Mouse (Mus musculus) forebrain, embryonic 15.5 days (tissue): ENCODE results near the gene Pld3. TPM values are rescaled to one million over a fixed set of nuclear protein-coding genes. Genes with fewer than 3 reads are reported as not detected.

ENCODE experiments used
- ATAC-seq: fragments of 200-750 bp; cut with Nextera tagmentation; replicated peaks from 2 replicates; pipeline ENCODE4 v1.8.0; 2017; ENCODE audit warnings: mild to moderate bottlenecking, moderate TSS enrichment, moderate library complexity
- H3K27ac ChIP-seq: fragments of 300-500 bp; sonication (generic); replicated peaks from 2 replicates; pipeline ENCODE4 v1.5.1; 2015; ENCODE audit warnings: mild to moderate bottlenecking, inconsistent platforms
- H3K27me3 ChIP-seq: fragments of 300-500 bp; sonication (generic); 2 replicates; pipeline ENCODE4 v1.6.1; 2015; ENCODE audit warnings: inconsistent platforms
- H3K36me3 ChIP-seq: fragments of 300-500 bp; sonication (generic); 2 replicates; pipeline ENCODE4 v1.6.1; 2015; ENCODE audit warnings: mild to moderate bottlenecking, inconsistent platforms
- H3K4me1 ChIP-seq: fragments of 300-500 bp; sonication (generic); 2 replicates; pipeline ENCODE4 v1.6.1; 2015; ENCODE audit warnings: inconsistent platforms
- H3K4me2 ChIP-seq: fragments of 300-500 bp; sonication (generic); replicated peaks from 2 replicates; pipeline ENCODE4 v1.6.1; 2015; ENCODE audit warnings: mild to moderate bottlenecking, inconsistent platforms
- H3K4me3 ChIP-seq: fragments of 300-500 bp; sonication (generic); 2 replicates; pipeline ENCODE4 v1.5.1; 2015; ENCODE audit warnings: mild to moderate bottlenecking, inconsistent platforms
- H3K9ac ChIP-seq: fragments of 300-500 bp; sonication (generic); replicated peaks from 2 replicates; pipeline ENCODE4 v1.6.1; 2015; ENCODE audit warnings: mild to moderate bottlenecking, inconsistent platforms
- H3K9me3 ChIP-seq: fragments of 300-500 bp; sonication (generic); 2 replicates; pipeline ENCODE4 v1.6.1; 2016; ENCODE audit warnings: inconsistent platforms
- WGBS: fragments of 180-500 bp; shearing (Covaris S2); methylation state at CpG from one replicate; pipeline ENCODE4 v1.1.7; 2015; ENCODE audit warnings: mixed read lengths; 5-methylcytosine and 5-hydroxymethylcytosine counted together
- polyA plus RNA-seq: library from polyadenylated mRNA; unstranded; fragments of >200 nt; fragmentation: Nextera tagmentation; extraction: Ambion mirVana; gene quantifications from 2 replicates; pipeline ENCODE4 v1.2.1, GENCODE M21; 2015

Gene Pld3
- polyA plus RNA-seq, 1 experiment from 2014 or later = 106 TPM

DNA sequence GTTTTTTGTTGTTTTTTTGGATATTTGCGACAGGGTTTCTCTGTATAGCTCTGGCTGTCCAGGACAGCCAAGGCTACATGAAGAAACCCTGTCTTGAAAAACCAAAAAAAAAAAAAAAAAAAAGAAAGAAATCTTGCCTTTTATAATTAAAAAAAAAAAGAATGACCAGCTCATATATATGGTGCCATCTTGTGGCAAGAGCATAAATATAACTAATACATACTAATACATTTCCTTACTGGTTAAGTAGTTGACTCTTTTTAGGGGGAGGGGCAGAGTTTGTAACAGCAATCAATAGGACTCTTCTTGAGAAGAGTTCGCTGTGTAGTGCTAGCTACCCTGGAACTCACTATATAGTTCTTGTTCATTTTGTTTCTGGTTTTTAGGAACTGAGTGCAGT is 34.7 kb upstream of the Pld3 start:
- ATAC-seq = no peak
- Histone ChIP-seq H3K4me2 (no peak overlapping the region), H3K27me3 (no peaks in the 10 kb centered on the region), H3K9me3 (no peaks in the 10 kb centered on the region), H3K27ac (no peak overlapping the region), H3K9ac (no peak overlapping the region), H3K4me3 (no peak overlapping the region), H3K4me1 (peaks cover 4% of the 10 kb centered on the region), H3K36me3 (peaks cover 15% of the 10 kb centered on the region)
- 90% methylated on average over 2 of the region's 2 CpGs for WGBS

DNA sequence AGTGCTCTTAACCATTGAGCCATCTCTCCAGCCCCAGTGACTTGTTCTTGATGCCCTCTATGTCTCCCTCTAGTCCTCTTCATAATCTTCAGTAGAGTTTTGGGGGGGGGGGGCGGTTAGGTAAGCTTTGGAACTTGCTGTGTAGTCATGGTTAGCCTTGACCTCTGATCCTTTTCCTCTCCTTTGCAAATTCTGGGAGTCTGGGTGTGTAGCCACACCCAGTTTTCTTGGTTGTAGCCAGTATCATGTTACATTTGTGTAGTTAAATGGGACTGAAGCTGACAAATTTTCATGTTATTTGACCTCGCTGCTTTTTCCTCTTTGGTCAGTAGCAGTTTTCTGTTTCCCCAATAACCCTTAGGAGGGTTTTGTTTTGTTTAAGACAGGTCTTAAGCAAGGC is 33.8 kb upstream of the Pld3 start:
- no peaks in the 10 kb centered on the region for H3K4me1 ChIP-seq
- no peaks in the 10 kb centered on the region for H3K9me3 ChIP-seq
- peaks cover 24% of the 10 kb centered on the region for H3K36me3 ChIP-seq
- H3K27me3 ChIP-seq = no peaks in the 10 kb centered on the region
- WGBS = 68% methylated on average over 2 of the region's 2 CpGs
- no peak for ATAC-seq
- no peak overlapping the region for H3K4me2 ChIP-seq
- H3K27ac ChIP-seq = no peak overlapping the region
- no peak overlapping the region for H3K9ac ChIP-seq
- H3K4me3 ChIP-seq = no peak overlapping the region

DNA sequence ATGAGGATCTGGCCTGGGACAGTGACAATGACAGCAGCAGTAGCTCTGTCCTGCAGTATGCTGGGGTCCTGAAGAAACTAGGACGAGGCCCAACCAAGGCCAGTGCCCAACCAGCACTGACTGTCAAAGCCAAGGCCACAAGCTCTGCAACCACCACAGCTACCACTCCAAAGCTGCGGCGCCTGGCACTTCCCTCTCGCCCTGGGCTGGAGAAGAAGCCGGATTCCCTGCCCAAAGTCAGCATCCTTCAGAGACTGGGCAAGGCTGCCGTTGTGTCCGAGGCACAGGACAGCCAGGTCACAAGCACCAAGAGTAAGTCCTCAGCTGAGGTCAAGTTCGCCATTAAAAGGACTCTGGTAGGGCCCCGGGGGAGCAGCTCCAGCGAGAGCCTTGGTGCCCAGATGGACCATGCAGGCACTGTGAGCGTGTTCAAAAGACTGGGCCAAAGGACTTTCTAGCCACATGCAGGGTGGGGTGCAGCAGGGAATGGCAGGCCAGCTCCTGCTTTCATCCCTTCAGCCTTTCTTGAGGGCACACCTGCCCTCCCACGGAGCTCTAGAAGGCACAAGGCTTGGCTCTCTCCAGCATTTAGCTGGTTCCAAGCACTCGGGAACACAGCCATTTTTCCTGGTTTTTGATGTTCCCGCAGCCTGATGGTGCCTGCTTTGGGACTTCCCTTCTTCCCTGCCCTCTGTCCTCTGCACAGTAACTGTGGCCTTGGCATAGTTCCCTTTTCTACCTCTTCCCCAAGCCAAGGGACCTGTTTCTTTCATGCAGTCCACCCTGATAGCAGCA is 27.6 kb upstream of the Pld3 start:
- Histone ChIP-seq H3K4me1 (no peaks in the 10 kb centered on the region), H3K27ac (no peak overlapping the region), H3K4me2 (no peak overlapping the region), H3K36me3 (peaks cover 77% of the 10 kb centered on the region), H3K27me3 (no peaks in the 10 kb centered on the region), H3K9me3 (no peaks in the 10 kb centered on the region), H3K4me3 (no peak overlapping the region), H3K9ac (no peak overlapping the region)
- 92% methylated on average over 14 of the region's 14 CpGs for WGBS
- no peak for ATAC-seq

DNA sequence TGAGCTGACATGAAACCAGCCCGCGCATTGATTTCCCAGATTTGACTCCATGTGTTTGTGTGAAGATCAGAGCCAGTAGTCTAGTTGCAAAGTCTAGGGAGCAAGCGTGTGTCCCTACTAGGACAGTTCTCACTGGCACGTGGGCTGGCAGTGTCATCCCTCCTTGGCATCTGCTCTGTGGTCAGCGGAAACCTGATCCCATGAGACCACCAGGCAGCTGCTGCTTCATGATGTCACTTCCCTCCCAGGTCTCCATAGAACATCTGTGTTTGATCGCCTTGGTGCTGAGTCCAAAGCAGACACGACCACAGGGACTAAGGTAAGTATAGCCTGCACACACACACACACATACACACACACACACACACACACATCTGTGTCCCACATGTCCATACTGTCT is 25.4 kb upstream of the Pld3 start:
- peaks cover 87% of the 10 kb centered on the region for H3K36me3 ChIP-seq
- no peaks in the 10 kb centered on the region for H3K9me3 ChIP-seq
- H3K27ac ChIP-seq = no peak overlapping the region
- no peak overlapping the region for H3K4me3 ChIP-seq
- ATAC-seq = no peak
- H3K9ac ChIP-seq = no peak overlapping the region
- no peaks in the 10 kb centered on the region for H3K27me3 ChIP-seq
- 91% methylated on average over 7 of the region's 7 CpGs for WGBS
- H3K4me1 ChIP-seq = no peaks in the 10 kb centered on the region
- H3K4me2 ChIP-seq = no peak overlapping the region

DNA sequence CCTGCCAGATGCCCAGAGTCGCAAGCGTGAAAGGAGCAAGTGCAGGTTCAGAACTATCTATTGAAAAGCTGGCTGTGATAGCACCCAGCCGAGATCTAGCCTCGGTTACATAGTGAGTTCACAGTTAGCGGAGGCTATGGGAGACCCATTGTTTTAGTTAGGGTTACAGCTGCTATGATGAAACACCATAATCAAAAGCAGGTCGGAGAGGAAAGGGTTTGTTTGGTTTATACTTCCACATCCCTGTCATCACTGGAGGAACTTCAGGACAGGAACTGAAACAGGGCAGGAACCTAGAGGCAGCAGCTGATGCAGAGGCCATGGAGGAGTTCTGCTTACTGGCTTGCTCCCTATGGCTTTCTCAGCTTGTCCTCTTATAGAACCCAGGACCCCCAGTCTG is 24.6 kb upstream of the Pld3 start:
- no peak overlapping the region for H3K4me2 ChIP-seq
- H3K4me1 ChIP-seq = no peaks in the 10 kb centered on the region
- H3K9me3 ChIP-seq = no peaks in the 10 kb centered on the region
- WGBS = 93% methylated on average over 6 of the region's 6 CpGs
- no peak overlapping the region for H3K4me3 ChIP-seq
- H3K9ac ChIP-seq = no peak overlapping the region
- no peak for ATAC-seq
- H3K27ac ChIP-seq = no peak overlapping the region
- peaks cover 80% of the 10 kb centered on the region for H3K36me3 ChIP-seq
- no peaks in the 10 kb centered on the region for H3K27me3 ChIP-seq

DNA sequence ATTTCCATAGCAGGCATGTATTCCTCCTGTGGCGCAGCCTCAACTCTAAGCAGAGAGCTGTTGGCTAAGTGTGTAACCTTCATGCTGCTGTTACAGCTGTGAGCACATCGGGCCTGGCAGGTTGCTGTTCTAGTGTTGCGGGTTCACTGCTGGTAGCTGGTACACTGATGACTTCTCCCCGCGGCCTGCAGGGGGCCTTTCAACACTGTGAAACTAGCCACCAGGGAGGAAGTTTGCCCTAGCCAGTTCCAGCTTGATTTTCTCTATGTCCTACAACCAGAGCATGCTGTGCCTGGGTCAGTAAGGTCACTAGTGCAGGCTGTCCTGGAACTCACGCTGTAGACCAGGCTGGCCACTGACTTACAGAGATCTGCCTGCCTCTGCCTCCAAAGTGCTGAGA is 23.9 kb upstream of the Pld3 start:
- Histone ChIP-seq H3K4me2 (no peak overlapping the region), H3K9me3 (no peaks in the 10 kb centered on the region), H3K9ac (no peak overlapping the region), H3K27me3 (no peaks in the 10 kb centered on the region), H3K36me3 (peaks cover 80% of the 10 kb centered on the region), H3K4me3 (no peak overlapping the region), H3K4me1 (no peaks in the 10 kb centered on the region), H3K27ac (no peak overlapping the region)
- ATAC-seq = no peak
- 80% methylated on average over 6 of the region's 6 CpGs for WGBS

DNA sequence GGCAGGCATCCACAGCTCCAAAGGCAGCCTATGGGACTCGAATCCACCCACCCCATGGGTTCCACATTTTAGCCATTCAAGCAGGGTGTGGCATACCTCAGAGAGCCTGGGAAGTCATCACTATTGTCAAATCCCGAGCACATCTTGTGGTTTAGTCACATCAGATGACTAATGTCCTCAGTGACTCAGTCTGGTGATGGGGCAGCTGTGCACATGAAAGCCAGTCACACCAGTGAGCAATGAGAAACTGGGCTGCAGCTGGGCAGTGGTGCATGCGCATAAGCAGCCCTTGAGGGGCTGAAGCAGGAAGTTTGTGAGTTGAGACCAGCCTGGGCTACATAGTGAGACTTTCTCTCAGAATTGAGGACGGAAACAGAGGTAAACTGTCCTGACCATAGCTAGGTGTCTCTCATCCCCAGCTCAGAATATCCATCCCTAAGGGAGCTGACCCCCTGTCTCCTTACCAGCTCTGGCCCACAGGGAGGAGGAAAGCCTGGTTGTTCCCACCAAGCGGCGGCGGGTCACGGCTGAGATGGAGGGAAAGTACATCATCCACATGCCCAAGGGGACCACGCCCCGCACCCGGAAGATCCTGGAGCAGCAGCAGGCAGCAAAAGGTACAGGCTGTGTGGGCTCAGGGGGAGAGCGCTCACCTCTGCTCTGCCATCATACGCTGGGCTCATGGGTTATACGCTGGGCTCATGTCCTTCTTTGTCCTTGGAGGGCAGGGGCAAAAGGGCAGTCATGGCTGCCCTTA is 21.3 kb upstream of the Pld3 start:
- 95% methylated on average over 14 of the region's 14 CpGs for WGBS
- Histone ChIP-seq H3K4me1 (no peaks in the 10 kb centered on the region), H3K4me3 (no peak overlapping the region), H3K9me3 (no peaks in the 10 kb centered on the region), H3K4me2 (no peak overlapping the region), H3K9ac (no peak overlapping the region), H3K27ac (no peak overlapping the region), H3K36me3 (peaks cover 81% of the 10 kb centered on the region), H3K27me3 (no peaks in the 10 kb centered on the region)
- ATAC-seq = no peak

DNA sequence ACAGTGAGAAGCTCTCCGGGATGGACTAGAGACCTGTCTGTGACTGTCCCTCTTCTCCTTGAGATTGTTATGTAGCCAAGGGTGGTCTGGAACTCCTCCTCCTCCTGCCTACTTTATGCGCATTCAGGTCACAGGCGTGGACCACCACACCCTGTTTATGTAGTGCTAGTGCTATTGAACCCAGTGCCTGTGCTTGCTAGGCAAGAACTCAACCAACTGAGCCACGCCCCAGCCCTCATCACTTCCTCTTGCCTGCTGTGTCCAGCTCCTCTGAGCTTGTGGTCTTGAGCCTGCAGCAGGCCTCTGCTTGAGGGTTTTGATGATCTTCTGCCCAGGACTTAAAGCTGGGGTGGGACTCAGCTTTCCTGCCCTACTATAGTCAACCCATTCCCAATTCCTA is 19.1 kb upstream of the Pld3 start:
- H3K4me2 ChIP-seq = no peak overlapping the region
- no peak overlapping the region for H3K9ac ChIP-seq
- H3K36me3 ChIP-seq = peaks cover 82% of the 10 kb centered on the region
- H3K27ac ChIP-seq = no peak overlapping the region
- no peaks in the 10 kb centered on the region for H3K9me3 ChIP-seq
- no peak overlapping the region for H3K4me3 ChIP-seq
- no peak for ATAC-seq
- 95% methylated on average over 4 of the region's 4 CpGs for WGBS
- H3K27me3 ChIP-seq = no peaks in the 10 kb centered on the region
- no peaks in the 10 kb centered on the region for H3K4me1 ChIP-seq

DNA sequence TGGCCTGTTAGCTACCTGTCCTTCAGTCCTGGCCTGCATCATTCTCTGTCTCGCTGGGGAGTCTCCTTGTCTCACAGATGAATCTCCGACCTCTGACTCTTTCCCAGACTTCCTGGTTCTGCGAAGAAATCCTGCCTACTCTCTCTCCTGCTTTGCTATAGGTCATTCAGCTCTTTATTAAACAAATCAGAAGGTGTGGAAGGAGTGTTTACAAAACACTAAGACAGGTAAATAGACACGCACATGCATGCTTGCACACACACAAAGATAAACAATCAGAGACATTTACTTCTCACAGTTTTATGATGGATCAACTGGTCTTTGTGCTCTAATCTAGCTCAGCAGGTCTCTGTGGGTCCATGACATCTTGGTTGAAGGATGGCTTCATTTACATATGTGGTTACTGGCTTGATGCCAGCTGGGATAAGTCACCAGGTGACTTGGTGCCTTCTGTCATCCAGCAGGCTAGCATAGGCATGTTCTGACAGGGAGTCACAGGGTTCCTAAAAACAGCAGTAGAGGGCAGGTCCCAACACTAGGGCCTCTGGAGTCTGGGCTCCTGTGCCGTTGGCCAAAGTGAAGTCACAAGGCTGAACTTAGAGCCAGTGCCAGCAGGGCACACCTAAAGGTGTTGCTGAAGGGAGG is 16.7 kb upstream of the Pld3 start:
- no peak for ATAC-seq
- peaks cover 73% of the 10 kb centered on the region for H3K36me3 ChIP-seq
- H3K4me3 ChIP-seq = no peak overlapping the region
- H3K4me2 ChIP-seq = no peak overlapping the region
- 93% methylated on average over 5 of the region's 5 CpGs for WGBS
- no peak overlapping the region for H3K9ac ChIP-seq
- no peak overlapping the region for H3K27ac ChIP-seq
- H3K27me3 ChIP-seq = no peaks in the 10 kb centered on the region
- no peaks in the 10 kb centered on the region for H3K4me1 ChIP-seq
- H3K9me3 ChIP-seq = no peaks in the 10 kb centered on the region

DNA sequence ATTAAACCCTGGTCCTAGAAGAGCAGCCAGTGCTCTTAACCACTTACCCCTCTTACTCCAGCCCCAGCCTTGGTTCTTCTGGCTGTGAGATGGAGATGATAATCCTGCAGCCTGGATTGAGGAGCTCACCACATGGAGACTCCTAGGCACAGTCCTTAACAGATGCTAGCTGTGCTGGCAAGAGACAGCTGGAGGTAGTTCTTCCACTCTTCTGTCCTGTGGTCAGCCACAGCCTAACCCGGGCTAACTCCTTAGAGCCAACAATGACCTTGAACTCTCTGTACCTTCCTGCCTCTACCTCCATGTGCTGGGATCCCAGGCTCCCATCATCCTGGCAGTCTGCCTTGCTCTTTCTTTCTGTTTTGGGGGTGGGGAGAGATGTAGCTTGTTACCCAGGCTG is 8.0 kb upstream of the Pld3 start:
- ATAC-seq = no peak
- Histone ChIP-seq H3K27me3 (no peaks in the 10 kb centered on the region), H3K4me3 (no peak overlapping the region), H3K9ac (no peak overlapping the region), H3K9me3 (no peaks in the 10 kb centered on the region), H3K27ac (no peak overlapping the region), H3K4me1 (0 out of 2 replicates have a peak, but pooled peaks cover 4% of the 10 kb centered on the region), H3K36me3 (peaks cover 59% of the 10 kb centered on the region), H3K4me2 (no peak overlapping the region)
- WGBS = 93% methylated on average over 1 of the region's 1 CpGs

DNA sequence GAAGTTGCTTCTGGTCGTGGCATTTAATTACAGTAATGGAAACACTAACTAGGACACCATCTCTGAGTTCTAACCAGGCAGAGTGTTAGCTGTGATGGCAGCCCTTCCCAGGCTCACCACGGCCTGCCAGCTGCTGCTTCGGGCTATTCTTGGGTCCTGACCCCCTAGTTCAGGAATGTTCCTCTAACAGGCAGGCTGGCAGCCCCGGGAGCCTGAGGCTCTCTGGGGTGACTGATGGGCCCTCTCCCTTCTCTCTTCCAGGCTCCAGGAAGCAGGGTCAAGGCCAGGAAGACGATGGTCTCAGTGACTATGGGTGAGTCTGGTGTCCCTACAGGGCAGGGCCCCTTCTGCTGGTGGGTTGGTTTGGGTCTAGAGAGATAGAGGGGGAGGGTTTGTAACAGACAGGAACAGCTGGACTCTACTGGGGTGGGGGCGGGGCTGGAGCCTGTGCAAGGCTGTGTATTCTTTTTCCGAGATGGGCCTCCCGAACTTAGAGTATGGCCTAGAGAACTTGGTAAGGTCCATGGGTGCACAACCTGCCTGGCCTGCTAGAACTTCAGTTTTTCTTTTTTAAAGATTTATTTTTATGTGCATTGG is 7.4 kb upstream of the Pld3 start:
- Histone ChIP-seq H3K9me3 (no peaks in the 10 kb centered on the region), H3K4me1 (0 out of 2 replicates have a peak, but pooled peaks cover 6% of the 10 kb centered on the region), H3K27ac (no peak overlapping the region), H3K9ac (no peak overlapping the region), H3K36me3 (peaks cover 61% of the 10 kb centered on the region), H3K4me2 (no peak overlapping the region), H3K27me3 (no peaks in the 10 kb centered on the region), H3K4me3 (no peak overlapping the region)
- ATAC-seq = no peak
- WGBS = 89% methylated on average over 8 of the region's 8 CpGs

DNA sequence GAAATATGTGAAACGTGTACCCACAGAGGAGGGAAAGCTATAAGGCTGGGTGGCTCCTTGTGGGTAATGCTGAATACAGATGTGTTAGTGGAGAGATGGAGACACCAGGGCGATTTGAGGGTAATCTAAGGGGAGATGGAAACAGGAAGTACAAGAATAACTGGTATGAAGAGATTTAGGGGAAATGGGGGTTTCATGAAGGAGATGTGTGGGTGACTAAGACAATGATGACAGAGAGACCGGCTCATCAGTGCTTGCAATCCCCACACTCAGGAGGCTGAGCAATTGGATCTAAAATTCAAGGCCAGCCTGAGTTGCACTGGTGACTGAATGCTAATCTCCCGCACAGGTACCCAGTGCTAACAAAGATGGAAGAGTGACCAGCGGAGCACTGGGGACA is 948 bp downstream of the Pld3 start:
- 60% methylated on average over 5 of the region's 5 CpGs for WGBS
- H3K36me3 ChIP-seq = peaks cover 11% of the 10 kb centered on the region
- ATAC-seq = no peak
- H3K27me3 ChIP-seq = no peaks in the 10 kb centered on the region
- peaks cover 29% of the 10 kb centered on the region for H3K4me1 ChIP-seq
- H3K9ac ChIP-seq = peak overlapping the region; percentile 65; the same call in 1 of the 2 replicates
- H3K9me3 ChIP-seq = no peaks in the 10 kb centered on the region
- H3K4me3 ChIP-seq = peak overlapping the region; percentile 75
- H3K27ac ChIP-seq = no peak overlapping the region
- peak overlapping the region; percentile 77 for H3K4me2 ChIP-seq
